Mouse (Mus musculus) cerebellum, postnatal 25 days (tissue): ENCODE data around the gene Trim3.
A peak's percentile ranks its signal among the peaks of the same experiment; 100 is the strongest.

Experiments used
- DNase-seq, 2 experiments: peaks; one replicate each; pipeline ENCODE4 v3.0.0; 2021; ENCODE audit warnings: mixed read lengths in 2 of 2

Trim3 gene

DNA sequence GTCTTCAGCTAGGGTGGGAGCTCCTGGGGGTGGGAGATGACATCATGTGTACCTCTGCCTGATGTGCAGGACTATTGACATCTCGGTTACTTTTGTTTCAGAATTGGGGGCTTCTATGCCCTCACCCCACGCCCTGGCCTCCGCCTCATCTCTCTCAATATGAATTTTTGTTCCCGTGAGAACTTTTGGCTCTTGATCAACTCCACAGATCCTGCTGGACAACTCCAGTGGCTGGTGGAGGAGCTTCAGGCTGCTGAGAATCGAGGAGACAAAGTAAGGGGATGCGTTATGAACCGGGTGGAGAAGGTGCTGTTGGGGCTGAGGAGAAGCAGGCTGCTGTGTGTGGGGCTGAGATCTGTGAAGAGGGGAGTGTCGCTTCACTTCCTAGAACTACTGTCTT is 77.0 kb downstream of the Trim3 start:
- peak; percentile 30 to 41 for DNase-seq

DNA sequence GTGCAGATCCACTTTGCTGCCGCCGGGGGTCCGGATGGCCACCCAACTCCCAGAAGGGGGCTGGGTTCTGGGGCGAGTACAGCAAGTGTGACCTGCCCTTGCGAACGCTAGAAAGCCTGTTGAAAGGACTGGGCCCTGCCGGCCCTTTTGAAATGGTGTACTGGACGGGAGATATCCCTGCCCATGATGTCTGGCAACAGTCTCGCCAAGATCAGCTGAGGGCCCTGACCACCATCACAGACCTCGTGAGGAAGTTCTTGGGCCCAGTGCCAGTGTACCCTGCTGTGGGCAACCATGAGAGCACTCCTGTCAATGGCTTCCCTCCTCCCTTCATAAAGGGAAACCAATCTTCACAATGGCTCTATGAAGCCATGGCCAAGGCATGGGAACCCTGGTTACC is 77.8 kb downstream of the Trim3 start:
- peak; percentile 40 to 60 for DNase-seq
